Mouse (Mus musculus) neural tube, embryonic 14.5 days (tissue): ENCODE measurements around the gene Ccser2. TPM values are rescaled to one million over a fixed set of nuclear protein-coding genes. Genes with fewer than 3 reads are reported as not detected.

Source experiments
- ATAC-seq: fragments of 200-750 bp; cut with Nextera tagmentation; 2 replicates; pipeline ENCODE4 v1.8.0; 2017; ENCODE audit warnings: low read depth, mild to moderate bottlenecking, moderate TSS enrichment, moderate library complexity
- H3K27ac ChIP-seq: fragments of 300-500 bp; sonication (generic); 2 replicates; pipeline ENCODE4 v1.5.1; 2014; ENCODE audit warnings: low read depth, mild to moderate bottlenecking, control low read depth, low read length, moderate library complexity, mixed read lengths
- H3K27me3 ChIP-seq: fragments of 300-500 bp; sonication (generic); 2 replicates; pipeline ENCODE4 v1.6.1; 2014; ENCODE audit warnings: low read length; ENCODE audit not compliant: control insufficient read depth, insufficient read depth
- H3K36me3 ChIP-seq: fragments of 300-500 bp; sonication (generic); 2 replicates; pipeline ENCODE4 v1.6.1; 2014; ENCODE audit warnings: low read length, mixed read lengths; ENCODE audit not compliant: control insufficient read depth, insufficient read depth
- H3K4me1 ChIP-seq: fragments of 300-500 bp; sonication (generic); 2 replicates; pipeline ENCODE4 v1.6.1; 2014; ENCODE audit warnings: low read length; ENCODE audit not compliant: control insufficient read depth, insufficient read depth
- H3K4me2 ChIP-seq: fragments of 300-500 bp; sonication (generic); 2 replicates; pipeline ENCODE4 v1.6.1; 2014; ENCODE audit warnings: mild to moderate bottlenecking, low read depth, low read length, control low read depth
- H3K4me3 ChIP-seq: fragments of 300-500 bp; sonication (generic); 2 replicates; pipeline ENCODE4 v1.5.1; 2014; ENCODE audit warnings: low read depth, low read length, control low read depth, mixed read lengths
- H3K9ac ChIP-seq: fragments of 300-500 bp; sonication (generic); replicated peaks from 2 replicates; pipeline ENCODE4 v1.6.1; 2014; ENCODE audit warnings: low read depth, mild to moderate bottlenecking, control low read depth, low read length, mixed read lengths
- H3K9me3 ChIP-seq: fragments of 300-500 bp; sonication (generic); 2 replicates; pipeline ENCODE4 v1.6.1; 2016; ENCODE audit warnings: low read length; ENCODE audit not compliant: control insufficient read depth
- WGBS: fragments of 180-500 bp; shearing (Covaris S2); extraction: QIAGEN DNeasy Blood & Tissue Kit; methylation state at CpG from one replicate; pipeline ENCODE4 v1.1.7; 2014; 5-methylcytosine and 5-hydroxymethylcytosine counted together
- polyA plus RNA-seq: library from polyadenylated mRNA; unstranded; fragments of >200 nt; fragmentation: Nextera tagmentation; extraction: Ambion mirVana; gene quantifications from 2 replicates; pipeline ENCODE4 v1.2.1, GENCODE M21; 2014

Gene Ccser2
- polyA plus RNA-seq, 1 experiment from 2014 or later = 98.0 TPM

DNA sequence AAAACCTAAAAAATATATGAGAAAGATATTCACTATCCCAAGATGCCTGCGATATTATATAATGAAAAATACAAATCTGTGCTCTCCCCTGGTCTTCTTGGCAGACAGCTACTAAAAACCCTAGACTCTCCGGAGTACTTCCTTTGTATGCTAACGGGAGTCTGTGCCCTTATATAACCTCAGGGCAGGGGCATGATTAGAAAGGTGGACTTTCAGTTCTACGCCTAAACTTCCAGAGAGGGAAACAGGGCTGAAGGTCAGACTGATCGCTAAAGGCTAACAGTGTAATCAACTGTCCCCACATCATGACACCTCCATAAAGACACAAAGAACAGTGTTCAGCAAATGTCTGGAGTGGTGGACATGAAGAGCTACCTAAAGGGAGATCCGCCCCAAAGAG lies 11.3 kb downstream of the Ccser2 start:
- Histone ChIP-seq H3K27ac (no peak overlapping the region), H3K27me3 (no peaks in the 10 kb centered on the region), H3K36me3 (no peaks in the 10 kb centered on the region), H3K4me2 (no peak overlapping the region), H3K9ac (no peak overlapping the region), H3K4me3 (no peak overlapping the region), H3K4me1 (no peaks in the 10 kb centered on the region), H3K9me3 (no peaks in the 10 kb centered on the region)
- WGBS = 81% methylated on average over 6 of the region's 6 CpGs
- no peak for ATAC-seq

DNA sequence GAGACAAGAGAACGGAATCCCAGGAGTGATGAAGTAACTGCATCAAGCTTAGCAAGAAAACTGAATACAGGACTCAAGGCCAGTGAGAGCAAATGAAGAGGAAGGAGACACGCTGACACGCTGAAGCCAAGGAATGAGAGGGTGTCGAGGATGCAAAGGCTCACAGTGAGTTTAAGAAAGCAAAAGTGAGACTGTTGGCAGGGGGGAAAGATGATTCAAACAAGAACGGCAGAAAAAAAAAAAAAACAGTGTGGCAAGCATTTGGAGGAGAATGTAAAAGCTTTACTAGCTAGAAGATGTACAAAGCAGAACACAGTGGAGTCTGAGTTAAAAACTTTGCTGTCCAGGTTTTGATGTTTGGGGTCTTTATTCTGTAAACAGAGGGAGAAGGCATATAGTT lies 11.9 kb downstream of the Ccser2 start:
- Histone ChIP-seq H3K36me3 (no peaks in the 10 kb centered on the region), H3K9ac (no peak overlapping the region), H3K4me2 (no peak overlapping the region), H3K4me3 (no peak overlapping the region), H3K27ac (no peak overlapping the region), H3K4me1 (no peaks in the 10 kb centered on the region), H3K9me3 (no peaks in the 10 kb centered on the region), H3K27me3 (no peaks in the 10 kb centered on the region)
- WGBS = 57% methylated on average over 5 of the region's 5 CpGs
- no peak for ATAC-seq

DNA sequence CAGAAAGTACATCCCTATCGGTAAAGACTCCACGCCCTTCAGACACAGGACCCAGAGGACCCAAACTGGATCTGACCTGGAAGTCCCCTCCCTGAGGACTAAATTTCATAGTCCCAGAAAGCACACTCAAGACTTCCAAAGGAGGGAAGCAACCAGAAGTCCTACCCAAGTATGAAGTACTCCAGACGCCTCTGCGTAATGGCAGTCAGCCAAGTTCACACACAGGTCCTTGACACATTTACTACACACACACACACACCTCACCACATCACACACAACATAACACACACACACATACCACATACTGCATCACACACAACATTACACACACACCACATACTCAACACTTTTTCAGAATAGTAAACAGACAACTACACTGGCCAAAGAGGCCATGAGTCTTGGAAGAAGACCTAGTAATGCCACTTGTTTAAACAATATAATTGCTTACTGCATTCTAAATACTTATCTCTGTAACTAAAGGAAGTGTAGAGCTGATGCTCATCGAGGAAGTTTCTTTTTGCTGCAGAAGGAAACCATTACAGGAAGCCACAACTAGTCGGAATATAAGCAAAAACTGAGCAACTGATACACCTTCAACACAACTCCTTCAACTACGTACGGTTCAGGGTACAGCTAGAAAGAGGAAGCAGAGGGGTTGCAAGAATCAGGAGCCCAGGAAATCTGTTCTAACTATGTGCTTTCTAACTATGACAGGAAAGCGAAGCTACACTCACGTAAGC lies 15.7 kb downstream of the Ccser2 start:
- Histone ChIP-seq H3K27me3 (no peaks in the 10 kb centered on the region), H3K4me1 (no peaks in the 10 kb centered on the region), H3K27ac (no peak overlapping the region), H3K9me3 (no peaks in the 10 kb centered on the region), H3K4me2 (no peak overlapping the region), H3K4me3 (no peak overlapping the region), H3K36me3 (no peaks in the 10 kb centered on the region), H3K9ac (no peak overlapping the region)
- ATAC-seq = 0 out of 2 replicates have a peak, but pooled peaks have one; percentile 10
- 88% methylated on average over 10 of the region's 10 CpGs for WGBS

DNA sequence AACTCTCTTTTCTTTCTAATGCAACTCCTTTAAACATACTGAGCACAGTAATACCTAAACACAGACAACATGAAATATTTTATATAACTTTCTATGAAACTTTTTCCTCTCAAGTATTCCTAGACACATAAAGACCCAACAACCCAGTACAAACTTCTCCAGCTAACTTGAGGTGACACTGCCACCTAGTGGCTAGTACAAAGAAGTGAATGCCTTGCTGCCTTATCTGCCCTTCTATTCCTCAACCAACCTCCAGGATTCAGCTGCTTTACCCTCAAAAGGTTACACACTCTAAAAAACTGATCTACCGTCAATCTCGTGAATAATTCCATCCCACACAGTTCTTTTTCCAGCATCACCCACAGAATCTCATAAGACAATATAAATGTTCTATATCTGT lies 16.4 kb downstream of the Ccser2 start:
- no peaks in the 10 kb centered on the region for H3K27me3 ChIP-seq
- 37% methylated on average over 2 of the region's 2 CpGs for WGBS
- no peak overlapping the region for H3K9ac ChIP-seq
- H3K4me3 ChIP-seq = no peak overlapping the region
- no peaks in the 10 kb centered on the region for H3K36me3 ChIP-seq
- H3K9me3 ChIP-seq = no peaks in the 10 kb centered on the region
- no peaks in the 10 kb centered on the region for H3K4me1 ChIP-seq
- no peak overlapping the region for H3K27ac ChIP-seq
- H3K4me2 ChIP-seq = no peak overlapping the region
- peak; percentile 73; the same call in 1 of the 2 replicates for ATAC-seq

DNA sequence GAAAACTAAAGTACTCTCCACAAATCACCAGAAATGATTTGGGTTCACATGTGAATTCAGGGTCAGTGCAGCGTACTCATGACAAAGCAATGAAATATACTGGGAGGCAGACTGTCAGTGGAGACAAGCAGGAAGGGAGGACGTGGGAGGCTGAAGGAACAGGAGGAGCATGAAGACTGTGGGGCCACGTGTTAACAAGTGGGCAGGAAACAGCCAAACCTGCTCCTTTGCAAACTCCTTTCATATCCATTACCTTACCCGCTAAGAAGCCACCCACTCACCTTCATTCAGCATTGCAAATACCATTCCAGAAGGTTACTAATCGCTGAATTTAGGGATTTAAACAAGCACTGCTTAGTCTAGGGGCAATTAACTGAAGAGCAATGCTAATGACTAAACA lies 25.9 kb downstream of the Ccser2 start:
- H3K36me3 ChIP-seq = peaks cover 10% of the 10 kb centered on the region; the same call in 1 of the 2 replicates
- no peak overlapping the region for H3K27ac ChIP-seq
- H3K9ac ChIP-seq = no peak overlapping the region
- 60% methylated on average over 5 of the region's 5 CpGs for WGBS
- no peaks in the 10 kb centered on the region for H3K4me1 ChIP-seq
- H3K4me3 ChIP-seq = no peak overlapping the region
- H3K4me2 ChIP-seq = no peak overlapping the region
- H3K27me3 ChIP-seq = no peaks in the 10 kb centered on the region
- ATAC-seq = no peak
- H3K9me3 ChIP-seq = no peaks in the 10 kb centered on the region

DNA sequence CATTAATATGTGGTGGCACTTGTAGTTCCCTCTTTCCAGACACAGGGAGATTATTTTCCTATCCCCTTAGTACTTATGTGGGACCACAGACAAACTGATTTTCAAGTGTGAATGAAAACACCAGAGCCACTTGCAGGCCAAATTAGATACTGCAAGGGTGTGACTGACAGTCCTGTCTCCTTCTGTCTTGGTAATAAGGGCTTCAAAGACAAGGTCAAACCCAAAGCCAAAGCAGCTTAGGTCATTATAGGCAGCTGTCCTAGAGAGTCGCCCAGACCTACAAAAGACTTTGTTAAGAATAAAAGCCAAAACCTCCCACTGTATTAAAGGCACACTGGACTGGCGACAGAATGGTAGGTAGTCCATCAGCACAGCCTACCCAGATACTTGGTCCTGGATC lies 30.6 kb downstream of the Ccser2 start:
- peaks cover 10% of the 10 kb centered on the region; the same call in 1 of the 2 replicates for H3K36me3 ChIP-seq
- no peak overlapping the region for H3K27ac ChIP-seq
- H3K9me3 ChIP-seq = no peaks in the 10 kb centered on the region
- H3K4me3 ChIP-seq = no peak overlapping the region
- no peaks in the 10 kb centered on the region for H3K27me3 ChIP-seq
- peaks cover 2% of the 10 kb centered on the region; the same call in 1 of the 2 replicates for H3K4me1 ChIP-seq
- WGBS = 59% methylated on average over 2 of the region's 2 CpGs
- no peak overlapping the region for H3K9ac ChIP-seq
- no peak for ATAC-seq
- no peak overlapping the region for H3K4me2 ChIP-seq

DNA sequence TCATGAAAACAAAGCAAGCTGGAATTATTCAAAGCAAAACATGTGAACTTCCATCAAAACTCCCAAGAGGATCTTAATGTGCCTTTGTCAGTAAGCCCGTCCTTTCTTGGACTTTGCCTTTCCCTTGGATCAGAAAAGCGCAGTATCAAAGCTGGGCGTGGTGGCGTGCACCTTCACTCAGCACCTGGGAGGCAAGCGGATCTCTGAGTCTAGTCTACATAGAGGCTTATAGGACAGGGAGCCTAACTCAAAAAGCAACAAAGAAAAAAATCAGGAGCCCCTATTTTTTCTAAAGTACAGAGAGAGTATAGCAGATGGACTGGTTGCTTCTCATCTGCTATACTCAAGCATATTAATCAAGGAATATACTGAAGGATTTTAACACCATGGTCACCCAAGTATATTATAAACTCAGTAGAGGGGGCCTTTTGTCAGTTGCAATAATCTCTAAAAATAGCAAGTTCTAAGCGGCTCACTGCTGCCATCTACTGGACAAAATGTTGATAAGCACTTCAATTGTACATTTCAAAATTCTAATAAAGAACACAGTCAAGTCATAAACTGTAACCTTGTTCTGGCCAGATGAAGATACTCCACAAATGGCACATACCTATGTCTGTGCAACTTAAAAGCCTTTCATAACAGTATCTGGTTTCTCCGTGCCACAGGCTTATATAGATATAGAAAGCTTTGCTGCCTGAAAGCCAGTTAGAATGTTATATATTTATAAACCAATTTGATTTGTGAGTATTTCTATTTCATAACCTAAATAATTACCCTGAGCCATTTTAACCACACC lies 31.3 kb downstream of the Ccser2 start:
- Histone ChIP-seq H3K36me3 (peaks cover 10% of the 10 kb centered on the region; the same call in 1 of the 2 replicates), H3K9ac (no peak overlapping the region), H3K4me3 (no peak overlapping the region), H3K27me3 (no peaks in the 10 kb centered on the region), H3K4me2 (no peak overlapping the region), H3K9me3 (no peaks in the 10 kb centered on the region), H3K27ac (no peak overlapping the region; the same call in 1 of the 2 replicates), H3K4me1 (peaks cover 4% of the 10 kb centered on the region; the same call in 1 of the 2 replicates)
- peak; percentile 50; the same call in 1 of the 2 replicates for ATAC-seq
- WGBS = 70% methylated on average over 7 of the region's 7 CpGs

DNA sequence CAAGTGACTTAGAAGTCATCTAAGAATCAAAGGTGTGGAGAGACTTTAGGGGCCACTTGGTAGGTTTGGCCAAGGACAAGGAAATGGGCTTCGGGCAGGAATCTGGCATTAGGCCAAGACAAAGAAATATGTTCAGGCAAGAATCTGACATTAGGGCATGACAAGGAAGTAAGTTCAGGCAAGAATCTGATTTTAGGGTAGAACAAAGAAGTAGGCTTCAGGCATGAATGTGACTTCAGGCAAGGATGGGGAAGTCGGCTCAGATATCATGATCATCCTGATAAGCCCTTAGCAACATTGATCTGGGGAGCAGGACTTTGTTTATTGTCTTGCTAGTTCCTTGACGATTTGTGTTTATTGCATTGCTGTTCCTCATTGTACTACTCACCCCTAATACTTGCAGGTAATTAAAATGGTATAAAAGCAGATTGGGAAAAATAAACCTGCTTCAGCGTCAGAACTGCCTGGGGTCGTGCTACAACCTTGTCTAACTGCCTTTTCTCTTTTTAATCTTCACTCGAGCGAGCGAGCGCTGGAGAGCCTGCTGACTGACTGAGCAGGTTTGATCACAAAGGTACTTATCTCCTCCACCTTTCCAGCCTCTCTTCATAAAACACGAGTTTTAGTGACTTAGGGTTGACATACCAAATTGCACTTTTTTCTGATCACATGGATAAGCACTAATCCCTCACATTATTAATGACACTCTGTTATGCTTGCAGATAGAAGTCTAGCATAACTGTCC lies 35.8 kb downstream of the Ccser2 start:
- H3K4me1 ChIP-seq = peaks cover 4% of the 10 kb centered on the region; the same call in 1 of the 2 replicates

More for the DNA sequence above, 35.8 kb downstream of the Ccser2 start:
- WGBS = 75% methylated on average over 10 of the region's 10 CpGs
- no peak for ATAC-seq
- Histone ChIP-seq H3K4me2 (no peak overlapping the region), H3K9me3 (no peaks in the 10 kb centered on the region), H3K4me3 (no peak overlapping the region), H3K36me3 (peaks cover under 1% of the 10 kb centered on the region; the same call in 1 of the 2 replicates), H3K27me3 (no peaks in the 10 kb centered on the region), H3K27ac (no peak overlapping the region), H3K9ac (no peak overlapping the region)
